Mouse (Mus musculus) C2C12 (cell line): ENCODE results near the gene 2210011C24Rik.

Experiments
- CEBPB ChIP-seq: IDR thresholded peaks from one replicate; pipeline ENCODE4 v1.6.1; 2011; ENCODE audit warnings: low read depth, mild to moderate bottlenecking, control low read depth, moderate library complexity
- CTCF ChIP-seq: IDR thresholded peaks from one replicate; pipeline ENCODE4 v1.5.1; 2011; ENCODE audit not compliant: control insufficient read depth, insufficient read depth, insufficient read length
- MAX ChIP-seq: IDR thresholded peaks from one replicate; pipeline ENCODE4 v1.6.1; 2011; ENCODE audit warnings: mild to moderate bottlenecking, control low read depth

GRCm38 (mm10) chr8:83964015-83964765 is 47.8 kb downstream of the 2210011C24Rik start:
- no peak for TF ChIP-seq CTCF
- TF ChIP-seq CEBPB, result no peak
- no peak for TF ChIP-seq MAX
